Mouse (Mus musculus) left cerebral cortex, adult 6 months (tissue): ENCODE data around the gene Tmem54. TPM values are rescaled to one million over a fixed set of nuclear protein-coding genes. Genes with fewer than 3 reads are reported as not detected.

Source experiments
- long read RNA-seq, 2 experiments: library from polyadenylated mRNA; unstranded; transcript quantifications; one replicate each; pipeline ENCODE4 v2.0.0; 2019 to 2020
- polyA plus RNA-seq: library from polyadenylated mRNA; unstranded; fragments of <200 nt; fragmentation: Nextera tagmentation; gene quantifications from 2 replicates; pipeline ENCODE4 v1.2.3, GENCODE M21; 2021

Tmem54 gene
- not detected in 2 replicates for polyA plus RNA-seq
- long read RNA-seq, experiment 1: 0 reads
- long read RNA-seq, experiment 2: 0 reads

GRCm38 (mm10) chr4:129105356-129105755 is at the start of gene Tmem54:
Gene Tmem54, plus strand, starts transcription at chr4:129105548.

GRCm38 (mm10) chr4:129058207-129059092 is 46.9 kb upstream of the Tmem54 start, which contains the start of gene Rnf19b:
Gene Rnf19b, plus strand, starts transcription at chr4:129058271.

GRCm38 (mm10) chr4:129121569-129122086 is 16.3 kb downstream of the Tmem54 start, which contains the start of gene Hpca:
Gene Hpca, minus strand, starts transcription at chr4:129122036.

GRCm38 (mm10) chr4:129136579-129137391 is 31.4 kb downstream of the Tmem54 start, which contains the start of gene Fndc5:
Gene Fndc5, plus strand, starts transcription at chr4:129136999.

Other genes with a start within 250 kb of the Tmem54 start
- 4.3 and 10.7 TPM in 2 replicates for gene Trim62, start 222.0 kb upstream of the Tmem54 start, polyA plus RNA-seq
- gene Azin2, start 143.1 kb upstream of the Tmem54 start, polyA plus RNA-seq: 7.6 and 26.0 TPM in 2 replicates
- gene Ak2, start 113.6 kb upstream of the Tmem54 start, polyA plus RNA-seq: 36.0 and 36.5 TPM in 2 replicates
- gene Rnf19b, start 47.3 kb upstream of the Tmem54 start, polyA plus RNA-seq: 4.7 and 10.3 TPM in 2 replicates
- 357 and 1,084 TPM in 2 replicates for gene Hpca, start 16.5 kb downstream of the Tmem54 start, polyA plus RNA-seq
- 16.8 and 21.6 TPM in 2 replicates for gene Fndc5, start 31.5 kb downstream of the Tmem54 start, polyA plus RNA-seq
- 7.5 and 12.7 TPM in 2 replicates for gene S100pbp, start 84.2 kb downstream of the Tmem54 start, polyA plus RNA-seq
- gene Yars, start 84.2 kb downstream of the Tmem54 start, polyA plus RNA-seq: 52.7 and 67.7 TPM in 2 replicates
- gene C77080, start 155.9 kb downstream of the Tmem54 start, polyA plus RNA-seq: 4.5 and 12.8 TPM in 2 replicates
- gene Sync, start 182.1 kb downstream of the Tmem54 start, polyA plus RNA-seq: 0.72 and 0.75 TPM in 2 replicates
- gene Rbbp4, start 229.8 kb downstream of the Tmem54 start, polyA plus RNA-seq: 53.9 and 54.9 TPM in 2 replicates
- gene Zbtb8os, start 230.1 kb downstream of the Tmem54 start, polyA plus RNA-seq: 49.5 and 58.1 TPM in 2 replicates